Mouse (Mus musculus): ENCODE data around the gene Acnat2.
"Not testable (repeated sequence)": the region's sequence is repeated elsewhere in the genome, so short reads cannot be mapped to it uniquely, and the experiment has no call there.

Acnat2 gene

GRCm38 (mm10) chr4:49407957-49408356, at the start of gene Acnat2:
TSS of gene Acnat2 (minus strand) at chr4:49408151.
- DNase-seq (ENCODE audit: low read depth in 1 of 2, low spot score in 2 of 2): not testable (repeated sequence)

- DNase-seq (ENCODE audit: low read depth in 1 of 2, low spot score in 2 of 2): no peak
These were observed 48.2 kb upstream of the Acnat2 start for GRCm38 (mm10) chr4:49456171-49456570.

DNA sequence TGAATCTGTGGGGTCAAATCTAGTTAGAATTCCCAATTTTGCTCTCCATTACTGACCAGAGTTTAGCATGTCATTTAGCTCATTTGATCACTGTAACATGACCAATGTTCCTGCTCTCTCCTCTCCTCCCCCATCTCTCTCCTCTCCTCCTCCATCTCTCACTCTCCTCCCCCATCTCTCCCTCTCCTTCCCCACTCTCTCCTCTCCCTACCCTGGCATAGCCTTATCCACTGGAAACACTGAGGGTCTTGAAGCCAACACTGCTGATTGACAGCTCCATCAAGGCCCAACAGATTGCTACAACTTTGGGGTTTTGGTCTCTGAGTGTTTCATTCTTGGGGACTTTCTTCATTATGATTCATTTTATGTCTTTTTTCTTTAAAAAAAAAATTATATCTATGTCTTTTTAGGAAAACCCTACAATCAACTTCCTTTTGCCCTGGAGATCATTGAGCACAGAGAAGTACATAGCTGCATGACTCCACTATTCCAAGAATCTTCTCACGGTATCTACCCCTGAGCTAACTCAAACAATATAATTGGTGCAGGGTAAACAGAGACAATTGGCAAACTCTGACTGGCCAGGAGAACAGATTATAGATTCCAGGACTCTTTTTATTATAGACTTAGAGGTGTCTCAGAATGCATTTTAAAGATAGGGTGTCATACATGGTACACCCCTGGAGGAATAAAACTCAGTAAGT, 44.0 kb upstream of the Acnat2 start:
- DNase-seq (ENCODE audit: low read depth in 1 of 2, low spot score in 2 of 2): no peak

- not testable (repeated sequence) for DNase-seq (ENCODE audit: low read depth in 1 of 2, low spot score in 2 of 2)
These were observed 43.3 kb upstream of the Acnat2 start for GRCm38 (mm10) chr4:49451133-49451847.

GRCm38 (mm10) chr4:49436968-49437367, 29.0 kb upstream of the Acnat2 start:
- DNase-seq (ENCODE audit: low read depth in 1 of 2, low spot score in 2 of 2): not testable (repeated sequence)

- not testable (repeated sequence) for DNase-seq (ENCODE audit: low read depth in 1 of 2, low spot score in 2 of 2)
These were observed 2.2 kb upstream of the Acnat2 start for GRCm38 (mm10) chr4:49410151-49410550.

- DNase-seq (ENCODE audit: low read depth in 1 of 2, low spot score in 2 of 2): no peak
These were observed 21.1 kb downstream of the Acnat2 start for GRCm38 (mm10) chr4:49386873-49387272.

DNA sequence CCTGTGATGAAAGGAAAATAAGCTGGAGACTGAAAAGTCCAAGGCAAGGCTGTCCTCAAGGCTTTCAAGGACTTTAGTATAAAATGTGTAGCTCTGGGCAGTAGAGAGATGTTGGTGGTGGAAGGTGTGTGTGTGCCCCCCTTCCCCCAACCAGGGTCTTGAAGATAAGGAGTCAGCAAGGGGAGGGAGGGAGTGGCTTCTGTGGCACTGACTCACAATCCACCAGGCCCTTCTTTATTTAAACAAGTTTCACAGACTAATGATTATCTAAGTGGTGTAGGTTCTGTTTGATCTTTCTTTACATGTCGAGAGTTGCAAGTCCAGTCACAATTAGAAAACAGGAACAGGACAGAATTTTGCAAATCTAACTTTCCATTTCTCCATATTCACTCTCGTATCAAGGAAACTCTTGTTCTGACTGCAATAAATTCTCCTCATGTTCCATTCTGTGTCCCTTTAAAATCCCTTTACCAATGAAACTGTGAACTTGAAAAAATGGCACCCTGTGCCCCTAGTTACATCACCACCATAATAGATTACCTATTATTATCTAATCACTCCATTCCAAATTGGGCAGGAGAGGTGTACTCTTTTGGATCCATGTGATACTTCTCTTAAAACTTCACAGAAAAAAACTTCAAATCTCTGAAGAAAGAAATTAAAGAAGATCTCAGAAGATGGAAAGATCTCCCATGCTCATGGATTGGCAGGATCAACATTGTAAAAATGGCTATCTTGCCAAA, 24.2 kb downstream of the Acnat2 start:
- not testable (repeated sequence) for DNase-seq (ENCODE audit: low read depth in 1 of 2, low spot score in 2 of 2)

DNA sequence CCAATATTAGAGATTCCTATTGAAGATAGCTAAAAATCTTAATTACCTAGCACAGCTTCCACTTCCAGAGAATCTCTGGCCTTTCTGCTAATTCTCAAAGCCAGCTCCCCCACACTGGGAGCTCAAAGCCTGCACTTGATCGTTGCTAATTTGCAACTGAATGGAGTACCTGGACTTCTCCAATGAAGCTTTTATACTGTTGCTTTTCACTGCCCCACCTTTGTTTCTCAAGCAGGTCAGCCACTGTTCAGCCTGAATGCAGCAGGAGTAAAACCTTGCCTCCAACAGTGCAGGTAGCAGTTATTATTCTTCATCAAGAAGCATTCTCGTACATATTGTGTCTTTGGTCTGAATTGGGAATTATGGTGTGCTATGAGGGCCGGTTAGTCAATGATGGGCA, 39.9 kb downstream of the Acnat2 start:
- DNase-seq (ENCODE audit: low read depth in 1 of 2, low spot score in 2 of 2): not testable (repeated sequence)

GRCm38 (mm10) chr4:49357097-49357496, 50.9 kb downstream of the Acnat2 start:
- no peak for DNase-seq (ENCODE audit: low read depth in 1 of 2, low spot score in 2 of 2)

DNA sequence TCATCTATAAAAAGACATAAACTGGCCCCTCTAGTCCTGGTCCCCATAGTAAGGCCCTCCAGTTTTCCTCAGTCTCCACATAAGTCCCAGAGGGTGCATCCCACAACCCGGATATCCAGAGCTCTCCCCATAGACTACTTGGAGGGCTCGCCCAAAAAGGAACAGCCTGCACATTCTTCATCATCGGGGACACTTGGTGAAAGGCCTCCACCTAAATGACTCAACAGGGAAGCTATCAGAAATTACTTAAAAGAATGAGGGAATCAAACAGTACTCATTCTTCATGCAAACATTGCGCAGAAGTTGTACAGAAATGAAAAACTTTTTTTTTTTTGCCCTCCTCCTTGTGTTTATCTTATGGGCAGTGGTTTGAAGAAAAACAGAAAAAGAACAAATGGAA, 57.5 kb downstream of the Acnat2 start:
- no peak for DNase-seq (ENCODE audit: low read depth in 1 of 2, low spot score in 2 of 2)

DNA sequence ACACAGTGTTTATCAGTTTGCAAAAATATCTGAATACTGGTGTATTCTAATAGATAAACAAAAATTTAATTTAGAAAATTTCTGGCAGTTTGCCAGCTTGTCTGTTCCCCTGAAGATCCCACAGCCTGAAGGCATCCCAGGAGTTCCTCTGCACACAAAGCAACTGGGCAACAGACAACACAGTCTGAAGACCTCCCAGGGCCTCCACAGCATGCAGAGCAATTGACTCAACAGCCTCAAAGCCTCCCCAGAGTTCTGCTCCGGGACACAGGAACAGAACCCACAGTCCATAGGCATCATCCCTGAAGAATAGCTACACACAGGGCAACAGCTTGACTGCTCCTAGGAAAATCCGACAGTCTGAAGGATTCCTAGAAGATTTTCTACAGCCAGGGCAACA, 59.3 kb downstream of the Acnat2 start:
- no peak for DNase-seq (ENCODE audit: low read depth in 1 of 2, low spot score in 2 of 2)

- DNase-seq (ENCODE audit: low read depth in 1 of 2, low spot score in 2 of 2): not testable (repeated sequence)
These were observed 60.0 kb downstream of the Acnat2 start for GRCm38 (mm10) chr4:49348001-49348400.

DNA sequence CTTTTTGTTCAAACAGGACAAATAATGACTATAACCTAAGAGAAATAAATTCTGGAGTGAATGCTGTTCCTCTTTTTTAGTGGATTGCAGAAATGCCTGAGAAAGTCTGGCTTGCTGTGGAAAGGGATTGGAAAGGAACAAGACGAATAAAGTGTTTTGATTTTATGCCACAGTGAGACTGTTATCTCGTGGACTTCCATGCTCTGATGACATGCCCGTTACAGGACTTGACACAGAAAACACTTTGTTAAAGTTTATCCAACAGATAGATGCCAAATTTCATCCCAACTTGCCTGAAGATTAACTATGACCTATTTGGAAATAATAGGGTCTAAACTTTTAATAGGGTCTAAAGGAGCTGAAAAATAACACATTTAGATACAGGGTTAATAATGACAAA, 67.9 kb downstream of the Acnat2 start:
- DNase-seq (ENCODE audit: low read depth in 1 of 2, low spot score in 2 of 2): not testable (repeated sequence)

DNA sequence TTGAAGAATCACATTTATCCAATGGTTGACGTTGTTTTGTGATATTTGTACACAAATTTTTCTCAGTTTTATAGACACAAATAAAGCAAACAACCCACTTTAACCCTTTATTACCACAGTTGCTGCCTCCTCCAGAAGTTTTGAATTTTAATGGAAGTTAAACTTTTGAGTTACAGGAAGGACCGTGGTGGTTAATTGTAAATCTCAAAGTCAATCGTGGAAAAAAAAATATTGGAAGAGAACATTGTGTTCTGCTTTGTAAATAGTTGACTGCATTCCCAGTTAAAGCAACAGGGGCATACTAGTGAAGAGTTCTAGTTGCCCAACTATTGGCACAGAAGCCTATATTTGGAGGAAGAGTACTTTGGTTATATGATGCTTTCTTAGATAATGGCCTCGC, 70.0 kb downstream of the Acnat2 start:
- DNase-seq (ENCODE audit: low read depth in 1 of 2, low spot score in 2 of 2): not testable (repeated sequence)

Measured in monocyte, adult 2 months (primary cell).